Mouse (Mus musculus) skeletal muscle tissue, adult 2 months (tissue): Measurements from ENCODE around the gene Bbs9.

ENCODE experiments used
- DNase-seq: peaks from one replicate; pipeline ENCODE4 v3.0.0-alpha.2; 2012; ENCODE audit warnings: low read depth, low spot score

Bbs9 gene

GRCm38 (mm10) chr9:22748617-22749016 is 273.1 kb downstream of the Bbs9 start:
- peak; percentile 28 for DNase-seq

- no peak for DNase-seq
These were observed 275.4 kb downstream of the Bbs9 start for GRCm38 (mm10) chr9:22750779-22751545.

GRCm38 (mm10) chr9:22751546-22751929 is 276.0 kb downstream of the Bbs9 start:
- DNase-seq: no peak

GRCm38 (mm10) chr9:22754081-22754672 is 278.7 kb downstream of the Bbs9 start:
- DNase-seq: no peak

GRCm38 (mm10) chr9:22758487-22758886 is 283.0 kb downstream of the Bbs9 start:
- DNase-seq: no peak

- no peak for DNase-seq
These were observed 283.7 kb downstream of the Bbs9 start for GRCm38 (mm10) chr9:22759241-22759640.

GRCm38 (mm10) chr9:22760376-22760775 is 284.9 kb downstream of the Bbs9 start:
- no peak for DNase-seq

- no peak for DNase-seq
These were observed 286.0 kb downstream of the Bbs9 start for GRCm38 (mm10) chr9:22761487-22761886.

- DNase-seq: peak; percentile 49
These were observed 290.2 kb downstream of the Bbs9 start for GRCm38 (mm10) chr9:22765618-22766220.

GRCm38 (mm10) chr9:22767154-22767553 is 291.6 kb downstream of the Bbs9 start:
- DNase-seq: no peak

GRCm38 (mm10) chr9:22767860-22768259 is 292.3 kb downstream of the Bbs9 start:
- DNase-seq: no peak

GRCm38 (mm10) chr9:22771785-22772184 is 296.3 kb downstream of the Bbs9 start:
- no peak for DNase-seq

GRCm38 (mm10) chr9:22776246-22776961 is 300.9 kb downstream of the Bbs9 start:
- no peak for DNase-seq

- no peak for DNase-seq
These were observed 301.9 kb downstream of the Bbs9 start for GRCm38 (mm10) chr9:22777425-22777824.

GRCm38 (mm10) chr9:22779631-22780030 is 304.1 kb downstream of the Bbs9 start:
- no peak for DNase-seq

- DNase-seq: no peak
These were observed 310.5 kb downstream of the Bbs9 start for GRCm38 (mm10) chr9:22786006-22786405.

- DNase-seq: no peak
These were observed 312.9 kb downstream of the Bbs9 start for GRCm38 (mm10) chr9:22788423-22788822.

- no peak for DNase-seq
These were observed 313.3 kb downstream of the Bbs9 start for GRCm38 (mm10) chr9:22788850-22789249.

GRCm38 (mm10) chr9:22789380-22790168 is 314.1 kb downstream of the Bbs9 start:
- DNase-seq: peak; percentile 18

GRCm38 (mm10) chr9:22791208-22791607 is 315.7 kb downstream of the Bbs9 start:
- DNase-seq: no peak

- DNase-seq: no peak
These were observed 316.2 kb downstream of the Bbs9 start for GRCm38 (mm10) chr9:22791750-22792149.
